Mouse (Mus musculus): ENCODE results near the gene Rapgefl1. TPM values are rescaled to one million over a fixed set of nuclear protein-coding genes. Genes with fewer than 3 reads are reported as not detected.
A peak's percentile ranks its signal among the peaks of the same experiment; 100 is the strongest.

Rapgefl1 gene
- polyA plus RNA-seq, 1 experiment from 2014 or later, result 6.3 TPM

GRCm38 (mm10) chr11:98858759-98859731 is 22.5 kb downstream of the Rapgefl1 start:
- Histone ChIP-seq H3K9me3 (ENCODE audit: control insufficient read depth, low read length) (no peaks in the 10 kb centered on the region), H3K27me3 (replicated peaks; ENCODE audit: control insufficient read depth, insufficient read depth, low read length) (no peaks in the 10 kb centered on the region), H3K27ac (replicated peaks; ENCODE audit: low read depth, low read length) (no peak overlapping the region), H3K4me2 (ENCODE audit: low read depth, low read length) (no peak overlapping the region), H3K4me1 (ENCODE audit: control insufficient read depth, insufficient read depth, low read length) (peaks cover 5% of the 10 kb centered on the region; the same call in 1 of the 2 replicates), H3K4me3 (ENCODE audit: low read depth, low read length) (no peak overlapping the region), H3K36me3 (ENCODE audit: control insufficient read depth, insufficient read depth, low read length) (no peaks in the 10 kb centered on the region), H3K9ac (ENCODE audit: low read depth, low read length) (no peak overlapping the region)
- ATAC-seq (ENCODE audit: low read depth) (peak; percentile 50; the same call in 1 of the 2 replicates), DNase-seq (ENCODE audit: low spot score) (peak; percentile 87)
- 33% methylated on average over 14 of the region's 14 CpGs for WGBS

GRCm38 (mm10) chr11:98863028-98863750 is 26.6 kb downstream of the Rapgefl1 start, which contains the start of gene Wipf2:
TSS of gene Wipf2 (plus strand) at chr11:98863638.
- H3K9ac ChIP-seq (ENCODE audit: low read depth, low read length), result peak within 1 kb of the TSS; percentile 81
- no peaks in the 10 kb centered on the region for H3K27me3 ChIP-seq (replicated peaks; ENCODE audit: control insufficient read depth, insufficient read depth, low read length)
- no peaks in the 10 kb centered on the region for H3K9me3 ChIP-seq (ENCODE audit: control insufficient read depth, low read length)
- H3K36me3 ChIP-seq (ENCODE audit: control insufficient read depth, insufficient read depth, low read length), result peaks cover 20% of the 10 kb centered on the region; the same call in 1 of the 2 replicates
- peak within 1 kb of the TSS; percentile 66 for H3K4me2 ChIP-seq (ENCODE audit: low read depth, low read length)
- WGBS, result 14% methylated on average over 21 of the region's 41 CpGs
- ATAC-seq (ENCODE audit: low read depth), result peak; percentile 94
- peak within 1 kb of the TSS; percentile 92 for H3K27ac ChIP-seq (replicated peaks; ENCODE audit: low read depth, low read length)
- H3K4me3 ChIP-seq (ENCODE audit: low read depth, low read length), result peak within 1 kb of the TSS; percentile 69
- H3K4me1 ChIP-seq (ENCODE audit: control insufficient read depth, insufficient read depth, low read length), result peaks cover 8% of the 10 kb centered on the region; the same call in 1 of the 2 replicates
- DNase-seq (ENCODE audit: low spot score), result peak; percentile 98

DNA sequence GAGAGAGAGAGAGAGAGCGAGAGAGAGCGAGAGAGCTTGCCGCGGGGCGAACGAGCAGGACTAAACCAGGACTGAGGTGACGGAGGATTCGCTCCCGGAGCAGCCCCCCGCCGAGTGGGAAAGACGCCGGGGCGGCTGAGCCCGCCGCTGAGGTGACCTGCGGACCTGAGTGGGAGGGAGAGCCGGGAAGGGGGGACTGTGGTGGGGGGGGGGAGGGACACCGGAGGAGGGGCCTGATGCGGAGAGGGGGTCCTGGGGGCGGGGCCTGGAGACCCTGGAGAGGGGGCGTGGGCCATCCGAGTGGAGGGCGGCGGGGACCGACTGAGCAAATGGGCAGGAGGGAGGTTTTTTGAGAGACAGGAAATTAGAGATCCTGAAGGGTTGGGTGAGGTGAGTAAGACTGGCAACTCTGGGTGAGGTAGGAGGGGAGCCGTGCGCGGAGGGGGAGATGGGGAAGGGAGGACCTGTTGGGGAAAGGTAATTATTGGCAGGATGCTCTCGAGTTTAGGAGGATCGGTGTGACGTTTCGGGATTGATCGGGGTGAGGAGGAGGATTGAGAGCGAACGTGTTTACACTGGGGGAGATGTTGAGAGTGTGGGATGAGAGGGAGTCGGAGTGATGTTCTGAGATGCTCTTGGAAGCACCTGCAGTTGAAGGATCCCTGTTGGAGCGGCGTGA is 27.3 kb downstream of the Rapgefl1 start:
- DNase-seq (ENCODE audit: low spot score), result peak; percentile 84
- H3K27me3 ChIP-seq (replicated peaks; ENCODE audit: control insufficient read depth, insufficient read depth, low read length), result no peaks in the 10 kb centered on the region
- under 1% methylated on average over 28 of the region's 39 CpGs for WGBS
- ATAC-seq (ENCODE audit: low read depth), result peak; percentile 83
- H3K4me2 ChIP-seq (ENCODE audit: low read depth, low read length), result peak overlapping the region; percentile 66
- peaks cover 27% of the 10 kb centered on the region; the same call in 1 of the 2 replicates for H3K36me3 ChIP-seq (ENCODE audit: control insufficient read depth, insufficient read depth, low read length)
- peak overlapping the region; percentile 69 for H3K4me3 ChIP-seq (ENCODE audit: low read depth, low read length)
- H3K9me3 ChIP-seq (ENCODE audit: control insufficient read depth, low read length), result no peaks in the 10 kb centered on the region
- H3K4me1 ChIP-seq (ENCODE audit: control insufficient read depth, insufficient read depth, low read length), result peaks cover 8% of the 10 kb centered on the region; the same call in 1 of the 2 replicates
- H3K9ac ChIP-seq (ENCODE audit: low read depth, low read length), result peak overlapping the region; percentile 81
- H3K27ac ChIP-seq (replicated peaks; ENCODE audit: low read depth, low read length), result peak overlapping the region; percentile 92

DNA sequence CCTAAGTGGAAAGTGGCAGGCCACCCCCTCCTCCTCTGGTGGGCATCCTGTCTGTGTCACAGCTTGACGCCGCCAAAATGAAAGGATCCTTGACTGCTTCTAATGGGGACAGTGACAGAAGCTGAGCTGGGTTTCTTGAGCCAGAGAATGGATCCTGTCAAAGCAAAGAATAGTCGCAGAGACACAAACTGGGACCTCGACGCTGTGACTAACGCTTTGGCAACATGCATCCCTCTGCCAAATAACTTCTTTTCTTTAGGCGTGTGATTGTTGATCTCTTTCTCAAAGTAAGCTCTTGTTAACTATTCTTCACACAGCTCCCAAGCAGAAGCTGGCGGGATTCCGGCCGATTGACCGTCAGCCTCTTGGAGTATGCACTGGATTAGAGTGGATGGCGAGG is 30.7 kb downstream of the Rapgefl1 start:
- WGBS, result 88% methylated on average over 12 of the region's 12 CpGs

GRCm38 (mm10) chr11:98869906-98870305 is 33.3 kb downstream of the Rapgefl1 start:
- Histone ChIP-seq H3K9ac (ENCODE audit: low read depth, low read length) (no peak overlapping the region), H3K36me3 (ENCODE audit: control insufficient read depth, insufficient read depth, low read length) (peaks cover 49% of the 10 kb centered on the region; the same call in 1 of the 2 replicates), H3K27ac (replicated peaks; ENCODE audit: low read depth, low read length) (no peak overlapping the region), H3K4me1 (ENCODE audit: control insufficient read depth, insufficient read depth, low read length) (peaks cover 8% of the 10 kb centered on the region; the same call in 1 of the 2 replicates), H3K4me3 (ENCODE audit: low read depth, low read length) (no peak overlapping the region), H3K4me2 (ENCODE audit: low read depth, low read length) (no peak overlapping the region), H3K27me3 (replicated peaks; ENCODE audit: control insufficient read depth, insufficient read depth, low read length) (no peaks in the 10 kb centered on the region), H3K9me3 (ENCODE audit: control insufficient read depth, low read length) (no peaks in the 10 kb centered on the region)
- ATAC-seq (ENCODE audit: low read depth) (no peak), DNase-seq (ENCODE audit: low spot score) (no peak)
- 87% methylated on average over 8 of the region's 8 CpGs for WGBS

More for the DNA sequence above, 30.7 kb downstream of the Rapgefl1 start:
- H3K9ac ChIP-seq (ENCODE audit: low read depth, low read length), result no peak overlapping the region
- no peak overlapping the region for H3K27ac ChIP-seq (replicated peaks; ENCODE audit: low read depth, low read length)
- H3K9me3 ChIP-seq (ENCODE audit: control insufficient read depth, low read length), result no peaks in the 10 kb centered on the region
- ATAC-seq (ENCODE audit: low read depth) (no peak), DNase-seq (ENCODE audit: low spot score) (no peak)
- H3K4me2 ChIP-seq (ENCODE audit: low read depth, low read length), result no peak overlapping the region
- H3K4me3 ChIP-seq (ENCODE audit: low read depth, low read length), result no peak overlapping the region
- H3K27me3 ChIP-seq (replicated peaks; ENCODE audit: control insufficient read depth, insufficient read depth, low read length), result no peaks in the 10 kb centered on the region
- peaks cover 16% of the 10 kb centered on the region; the same call in 1 of the 2 replicates for H3K4me1 ChIP-seq (ENCODE audit: control insufficient read depth, insufficient read depth, low read length)
- peaks cover 36% of the 10 kb centered on the region; the same call in 1 of the 2 replicates for H3K36me3 ChIP-seq (ENCODE audit: control insufficient read depth, insufficient read depth, low read length)

DNA sequence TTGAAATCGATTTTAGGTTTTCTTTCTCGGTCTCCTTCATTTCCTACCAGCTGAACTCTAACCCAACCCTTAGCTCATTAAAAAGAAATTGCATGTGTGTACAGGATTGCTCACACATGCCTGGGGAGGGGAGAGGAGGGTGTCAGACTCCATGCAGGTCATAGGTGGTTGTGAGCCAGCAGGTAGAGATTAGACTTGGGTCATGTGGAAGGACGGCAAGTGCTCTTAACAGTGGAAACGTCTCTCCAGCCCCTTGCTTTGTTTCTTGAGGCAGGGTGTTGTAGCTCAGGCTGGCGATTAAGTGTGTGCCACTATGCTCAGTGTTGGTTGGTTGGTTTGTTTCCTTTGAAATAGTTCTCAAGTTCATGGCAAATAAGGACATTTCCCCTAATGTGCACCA is 34.2 kb downstream of the Rapgefl1 start:
- no peak overlapping the region for H3K9ac ChIP-seq (ENCODE audit: low read depth, low read length)
- DNase-seq (ENCODE audit: low spot score) (no peak), ATAC-seq (ENCODE audit: low read depth) (no peak)
- H3K36me3 ChIP-seq (ENCODE audit: control insufficient read depth, insufficient read depth, low read length), result peaks cover 49% of the 10 kb centered on the region; the same call in 1 of the 2 replicates
- no peaks in the 10 kb centered on the region for H3K9me3 ChIP-seq (ENCODE audit: control insufficient read depth, low read length)
- H3K27ac ChIP-seq (replicated peaks; ENCODE audit: low read depth, low read length), result no peak overlapping the region; the same call in 1 of the 2 replicates
- WGBS, result 78% methylated on average over 5 of the region's 5 CpGs
- H3K27me3 ChIP-seq (replicated peaks; ENCODE audit: control insufficient read depth, insufficient read depth, low read length), result no peaks in the 10 kb centered on the region
- H3K4me2 ChIP-seq (ENCODE audit: low read depth, low read length), result no peak overlapping the region
- no peak overlapping the region for H3K4me3 ChIP-seq (ENCODE audit: low read depth, low read length)
- peaks cover 8% of the 10 kb centered on the region; the same call in 1 of the 2 replicates for H3K4me1 ChIP-seq (ENCODE audit: control insufficient read depth, insufficient read depth, low read length)

DNA sequence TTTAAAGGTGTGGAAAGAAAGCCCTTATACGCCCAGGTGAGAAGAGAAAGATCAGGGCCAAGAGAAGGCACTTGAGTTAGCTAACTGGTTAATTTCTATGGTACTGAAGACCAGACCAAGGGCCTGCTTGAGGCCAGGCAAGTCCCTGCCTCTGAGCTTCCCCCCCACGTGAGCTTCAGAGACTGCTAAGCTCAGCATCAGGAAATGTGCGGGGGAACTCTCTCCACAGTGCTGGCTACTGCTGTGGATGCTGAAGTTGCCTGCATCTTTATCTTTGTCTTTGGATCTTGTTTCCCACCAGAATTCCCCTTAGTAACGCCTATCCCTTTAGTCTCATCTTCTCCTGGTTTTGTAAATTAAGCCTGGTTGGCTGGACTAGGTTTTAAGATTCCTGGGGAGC is 34.8 kb downstream of the Rapgefl1 start:
- H3K9me3 ChIP-seq (ENCODE audit: control insufficient read depth, low read length), result no peaks in the 10 kb centered on the region
- H3K36me3 ChIP-seq (ENCODE audit: control insufficient read depth, insufficient read depth, low read length), result peaks cover 46% of the 10 kb centered on the region; the same call in 1 of the 2 replicates
- H3K4me1 ChIP-seq (ENCODE audit: control insufficient read depth, insufficient read depth, low read length), result peaks cover 8% of the 10 kb centered on the region; the same call in 1 of the 2 replicates
- H3K4me3 ChIP-seq (ENCODE audit: low read depth, low read length), result no peak overlapping the region
- WGBS, result 51% methylated on average over 4 of the region's 4 CpGs
- no peak overlapping the region for H3K9ac ChIP-seq (ENCODE audit: low read depth, low read length)
- ATAC-seq (ENCODE audit: low read depth) (no peak), DNase-seq (ENCODE audit: low spot score) (no peak)
- H3K27me3 ChIP-seq (replicated peaks; ENCODE audit: control insufficient read depth, insufficient read depth, low read length), result no peaks in the 10 kb centered on the region
- H3K27ac ChIP-seq (replicated peaks; ENCODE audit: low read depth, low read length), result peak overlapping the region; percentile 75
- no peak overlapping the region for H3K4me2 ChIP-seq (ENCODE audit: low read depth, low read length)

All from embryonic facial prominence, embryonic 14.5 days (tissue).